Mouse (Mus musculus): ENCODE data around the gene C8g. TPM values are rescaled to one million over a fixed set of nuclear protein-coding genes. Genes with fewer than 3 reads are reported as not detected.
A peak's percentile ranks its signal among the peaks of the same experiment; 100 is the strongest.

Gene C8g
- polyA plus RNA-seq, 1 experiment = 0.74 TPM

DNA sequence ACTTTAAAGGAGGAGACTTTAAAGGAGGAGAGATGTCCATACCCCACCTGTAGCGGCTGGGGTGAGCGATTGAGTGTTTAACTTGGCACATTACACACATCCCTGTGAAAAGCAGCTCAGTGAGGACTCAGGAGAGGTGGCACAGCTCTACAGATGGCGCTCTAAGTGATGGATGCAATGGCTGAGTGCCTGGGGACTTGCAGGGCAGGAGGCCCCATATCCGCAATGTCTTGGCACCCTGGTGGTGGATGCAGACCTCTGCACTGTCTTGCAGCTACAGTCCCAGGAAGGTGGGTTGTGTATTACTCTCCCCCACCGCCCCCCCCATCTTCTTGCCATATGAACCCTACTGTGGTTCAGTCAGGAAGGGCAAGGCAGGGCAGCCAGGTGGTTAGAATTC is 5.4 kb upstream of the C8g start:
- Histone ChIP-seq H3K79me2 (ENCODE audit: control insufficient read depth, insufficient read depth) (peaks cover 3% of the 10 kb centered on the region), H3K4me2 (ENCODE audit: low read depth) (no peak overlapping the region), H3K27me3 (ENCODE audit: control insufficient read depth, insufficient read depth, insufficient read length) (no peaks in the 10 kb centered on the region)

DNA sequence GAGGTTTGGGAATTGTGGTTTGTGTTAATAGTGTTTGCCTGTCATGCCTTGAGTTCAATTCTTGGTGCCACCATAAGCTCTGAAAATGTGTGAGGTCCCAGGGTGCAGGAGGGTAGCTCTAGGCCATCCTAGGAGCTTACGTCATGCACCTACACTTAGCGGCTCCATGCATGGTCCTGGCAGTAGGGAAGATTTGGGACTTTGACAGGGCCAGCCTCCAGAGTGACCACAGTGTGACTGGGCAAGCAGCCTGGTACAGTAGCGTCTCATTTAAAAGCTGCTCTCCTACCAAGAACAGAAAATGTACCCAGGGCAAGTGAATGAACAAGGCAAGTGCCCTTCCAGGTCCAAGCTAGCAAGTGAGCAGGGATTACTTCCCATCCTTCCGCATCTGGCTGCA is 4.3 kb upstream of the C8g start:
- no peaks in the 10 kb centered on the region for H3K27me3 ChIP-seq (ENCODE audit: control insufficient read depth, insufficient read depth, insufficient read length)
- H3K79me2 ChIP-seq (ENCODE audit: control insufficient read depth, insufficient read depth) = peaks cover 13% of the 10 kb centered on the region
- H3ac ChIP-seq (ENCODE audit: control insufficient read depth, insufficient read length) = no peak overlapping the region
- H3K4me2 ChIP-seq (ENCODE audit: low read depth) = no peak overlapping the region
- H3K4me3 ChIP-seq = no peak overlapping the region
- TF ChIP-seq MYOD1 (IDR thresholded peaks at IDR 0.05; ENCODE audit: control insufficient read depth in 1 of 3, insufficient read length in 2 of 3, low read depth in 2 of 3) = no peak
- TF ChIP-seq TCF3 (IDR thresholded peaks at IDR 0.05; ENCODE audit: insufficient read length, low read depth) = no peak
- no peak for TF ChIP-seq POLR2A (IDR thresholded peaks at IDR 0.05; ENCODE audit: insufficient read length, low read depth)
- no peak for TF ChIP-seq E2F4 (IDR thresholded peaks at IDR 0.05; ENCODE audit: insufficient read depth)
- no peak for TF ChIP-seq USF1 (IDR thresholded peaks at IDR 0.05; ENCODE audit: low read depth)
- TF ChIP-seq SRF (IDR thresholded peaks at IDR 0.05; ENCODE audit: control insufficient read depth, insufficient read length, low read depth) = no peak
- no peak for TF ChIP-seq MYOG (IDR thresholded peaks at IDR 0.05; ENCODE audit: control insufficient read depth in 1 of 3, insufficient read depth in 1 of 3, insufficient read length in 2 of 3, low read depth in 2 of 3)
- no peak for TF ChIP-seq REST (IDR thresholded peaks at IDR 0.05; ENCODE audit: insufficient read depth, insufficient read length)
- no peak for TF ChIP-seq TCF12 (IDR thresholded peaks at IDR 0.05; ENCODE audit: insufficient read depth, poor library complexity, severe bottlenecking)
- no peak for TF ChIP-seq CEBPB (IDR thresholded peaks at IDR 0.05; ENCODE audit: insufficient read depth, poor library complexity, severe bottlenecking)
- no peak for TF ChIP-seq POLR2AphosphoS2 (IDR thresholded peaks at IDR 0.05; ENCODE audit: insufficient read length, low read depth)
- no peak for TF ChIP-seq MAX (IDR thresholded peaks at IDR 0.05; ENCODE audit: low read depth)
- H3K36me3 ChIP-seq (ENCODE audit: control insufficient read depth, insufficient read depth) = peaks cover 3% of the 10 kb centered on the region

More for the DNA sequence above, 5.4 kb upstream of the C8g start:
- no peak overlapping the region for H3K4me3 ChIP-seq
- no peak overlapping the region for H3ac ChIP-seq (ENCODE audit: control insufficient read depth, insufficient read length)
- peaks cover 3% of the 10 kb centered on the region for H3K36me3 ChIP-seq (ENCODE audit: control insufficient read depth, insufficient read depth)
- TF ChIP-seq TCF3 (IDR thresholded peaks at IDR 0.05; ENCODE audit: insufficient read length, low read depth) (no peak), MAX (IDR thresholded peaks at IDR 0.05; ENCODE audit: low read depth) (no peak), POLR2AphosphoS2 (IDR thresholded peaks at IDR 0.05; ENCODE audit: insufficient read length, low read depth) (peak; percentile 53), E2F4 (IDR thresholded peaks at IDR 0.05; ENCODE audit: insufficient read depth) (no peak)

DNA sequence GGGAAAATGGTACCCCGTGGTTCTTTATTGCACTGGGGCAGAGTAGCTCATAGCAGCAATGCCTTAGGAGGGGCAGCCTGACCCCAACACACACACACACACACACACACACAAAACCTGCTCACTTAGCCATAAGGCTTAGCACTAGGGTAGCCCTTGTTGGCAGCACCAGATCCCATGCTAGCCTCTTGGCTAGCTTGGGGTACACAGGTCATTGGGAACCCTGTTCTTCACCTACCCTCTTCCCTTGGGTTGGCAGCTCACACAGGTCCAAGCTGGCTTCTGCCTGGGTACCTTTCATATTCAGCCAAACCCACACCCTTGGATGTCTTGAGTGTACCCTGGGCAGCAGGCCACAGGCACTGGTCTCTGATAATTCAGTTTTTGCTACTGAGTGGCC is 3.5 kb upstream of the C8g start:
- no peak overlapping the region for H3K4me2 ChIP-seq (ENCODE audit: low read depth)
- TF ChIP-seq TCF12 (IDR thresholded peaks at IDR 0.05; ENCODE audit: insufficient read depth, poor library complexity, severe bottlenecking) = no peak
- no peak for TF ChIP-seq MAX (IDR thresholded peaks at IDR 0.05; ENCODE audit: low read depth)
- TF ChIP-seq REST (IDR thresholded peaks at IDR 0.05; ENCODE audit: insufficient read depth, insufficient read length) = no peak
- TF ChIP-seq E2F4 (IDR thresholded peaks at IDR 0.05; ENCODE audit: insufficient read depth) = no peak
- TF ChIP-seq MYOG (IDR thresholded peaks at IDR 0.05; ENCODE audit: control insufficient read depth in 1 of 3, insufficient read depth in 1 of 3, insufficient read length in 2 of 3, low read depth in 2 of 3) = no peak
- TF ChIP-seq POLR2AphosphoS2 (IDR thresholded peaks at IDR 0.05; ENCODE audit: insufficient read length, low read depth) = no peak
- no peak for TF ChIP-seq TCF3 (IDR thresholded peaks at IDR 0.05; ENCODE audit: insufficient read length, low read depth)
- TF ChIP-seq MYOD1 (IDR thresholded peaks at IDR 0.05; ENCODE audit: control insufficient read depth in 1 of 3, insufficient read length in 2 of 3, low read depth in 2 of 3) = no peak
- TF ChIP-seq POLR2A (IDR thresholded peaks at IDR 0.05; ENCODE audit: insufficient read length, low read depth) = no peak

DNA sequence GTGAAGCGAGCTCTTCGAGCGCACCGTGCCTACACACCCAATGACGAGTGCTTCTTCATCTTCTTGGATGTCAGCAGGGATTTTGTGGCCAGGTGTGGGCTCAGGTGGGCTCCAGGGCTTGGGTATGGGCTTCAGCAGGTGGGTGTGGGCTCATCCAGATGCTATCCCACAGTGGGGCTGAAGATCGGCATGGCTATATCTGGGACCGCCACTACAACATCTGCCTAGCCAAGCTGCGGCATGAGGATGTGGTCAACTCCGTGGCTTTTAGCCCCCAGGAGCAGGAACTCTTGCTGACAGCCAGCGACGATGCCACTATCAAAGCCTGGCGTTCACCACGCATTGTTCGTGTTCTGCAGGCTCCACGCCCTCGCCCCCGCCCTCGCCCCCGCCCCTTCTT is 3.0 kb upstream of the C8g start:
- Histone ChIP-seq H3K79me2 (ENCODE audit: control insufficient read depth, insufficient read depth) (peaks cover 15% of the 10 kb centered on the region), H3ac (ENCODE audit: control insufficient read depth, insufficient read length) (no peak overlapping the region), H3K4me2 (ENCODE audit: low read depth) (no peak overlapping the region), H3K4me3 (no peak overlapping the region), H3K36me3 (ENCODE audit: control insufficient read depth, insufficient read depth) (peaks cover 3% of the 10 kb centered on the region), H3K27me3 (ENCODE audit: control insufficient read depth, insufficient read depth, insufficient read length) (no peaks in the 10 kb centered on the region)
- TF ChIP-seq USF1 (IDR thresholded peaks at IDR 0.05; ENCODE audit: low read depth) (no peak), POLR2A (IDR thresholded peaks at IDR 0.05; ENCODE audit: insufficient read length, low read depth) (no peak), MYOD1 (IDR thresholded peaks at IDR 0.05; ENCODE audit: control insufficient read depth in 1 of 3, insufficient read length in 2 of 3, low read depth in 2 of 3) (no peak), MYOG (IDR thresholded peaks at IDR 0.05; ENCODE audit: control insufficient read depth in 1 of 3, insufficient read depth in 1 of 3, insufficient read length in 2 of 3, low read depth in 2 of 3) (no peak), POLR2AphosphoS2 (IDR thresholded peaks at IDR 0.05; ENCODE audit: insufficient read length, low read depth) (no peak), TCF3 (IDR thresholded peaks at IDR 0.05; ENCODE audit: insufficient read length, low read depth) (no peak), SRF (IDR thresholded peaks at IDR 0.05; ENCODE audit: control insufficient read depth, insufficient read length, low read depth) (no peak)

More for the DNA sequence above, 3.5 kb upstream of the C8g start:
- no peaks in the 10 kb centered on the region for H3K27me3 ChIP-seq (ENCODE audit: control insufficient read depth, insufficient read depth, insufficient read length)
- peaks cover 3% of the 10 kb centered on the region for H3K36me3 ChIP-seq (ENCODE audit: control insufficient read depth, insufficient read depth)
- H3K79me2 ChIP-seq (ENCODE audit: control insufficient read depth, insufficient read depth) = peaks cover 15% of the 10 kb centered on the region
- H3K4me3 ChIP-seq = no peak overlapping the region
- no peak overlapping the region for H3ac ChIP-seq (ENCODE audit: control insufficient read depth, insufficient read length)

DNA sequence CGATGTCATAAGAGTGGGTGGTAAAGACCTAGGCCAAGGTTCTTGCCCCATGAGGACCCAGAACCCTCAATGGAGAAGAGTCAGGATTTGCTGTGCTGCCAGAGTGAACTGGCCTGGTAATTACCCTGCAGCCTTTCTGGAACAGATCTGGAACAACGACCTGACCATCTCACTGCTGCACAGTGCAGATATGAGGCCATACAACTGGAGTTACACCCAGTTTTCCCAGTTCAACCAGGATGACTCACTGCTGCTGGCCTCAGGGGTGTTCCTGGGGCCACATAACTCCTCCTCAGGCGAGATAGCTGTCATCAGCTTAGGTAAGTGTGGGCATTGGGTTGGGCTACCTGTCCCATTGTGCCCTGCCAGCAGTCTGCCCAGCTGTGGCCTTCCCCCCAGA is 1.2 kb upstream of the C8g start:
- Histone ChIP-seq H3K79me2 (ENCODE audit: control insufficient read depth, insufficient read depth) (peaks cover 15% of the 10 kb centered on the region), H3K27me3 (ENCODE audit: control insufficient read depth, insufficient read depth, insufficient read length) (no peaks in the 10 kb centered on the region), H3K4me2 (ENCODE audit: low read depth) (no peak overlapping the region), H3K4me3 (no peak overlapping the region), H3ac (ENCODE audit: control insufficient read depth, insufficient read length) (no peak overlapping the region), H3K36me3 (ENCODE audit: control insufficient read depth, insufficient read depth) (peaks cover 3% of the 10 kb centered on the region)
- TF ChIP-seq POLR2A (IDR thresholded peaks at IDR 0.05; ENCODE audit: insufficient read length, low read depth) = no peak
- no peak for TF ChIP-seq E2F4 (IDR thresholded peaks at IDR 0.05; ENCODE audit: insufficient read depth)
- no peak for TF ChIP-seq POLR2AphosphoS2 (IDR thresholded peaks at IDR 0.05; ENCODE audit: insufficient read length, low read depth)
- no peak for TF ChIP-seq CEBPB (IDR thresholded peaks at IDR 0.05; ENCODE audit: insufficient read depth, poor library complexity, severe bottlenecking)
- TF ChIP-seq REST (IDR thresholded peaks at IDR 0.05; ENCODE audit: insufficient read depth, insufficient read length) = no peak
- no peak for TF ChIP-seq MYOD1 (IDR thresholded peaks at IDR 0.05; ENCODE audit: control insufficient read depth in 1 of 3, insufficient read length in 2 of 3, low read depth in 2 of 3)
- no peak for TF ChIP-seq TCF3 (IDR thresholded peaks at IDR 0.05; ENCODE audit: insufficient read length, low read depth)
- TF ChIP-seq MYOG (IDR thresholded peaks at IDR 0.05; ENCODE audit: control insufficient read depth in 1 of 3, insufficient read depth in 1 of 3, insufficient read length in 2 of 3, low read depth in 2 of 3) = no peak
- TF ChIP-seq USF1 (IDR thresholded peaks at IDR 0.05; ENCODE audit: low read depth) = no peak
- TF ChIP-seq MAX (IDR thresholded peaks at IDR 0.05; ENCODE audit: low read depth) = no peak
- no peak for TF ChIP-seq TCF12 (IDR thresholded peaks at IDR 0.05; ENCODE audit: insufficient read depth, poor library complexity, severe bottlenecking)
- TF ChIP-seq SRF (IDR thresholded peaks at IDR 0.05; ENCODE audit: control insufficient read depth, insufficient read length, low read depth) = no peak

Measured in myocyte (in vitro differentiated cells).